Mouse (Mus musculus): ENCODE data around the gene Unc13b. TPM values are rescaled to one million over a fixed set of nuclear protein-coding genes. Genes with fewer than 3 reads are reported as not detected.

Unc13b gene
- polyA plus RNA-seq, 1 experiment, result 17.4 TPM

DNA sequence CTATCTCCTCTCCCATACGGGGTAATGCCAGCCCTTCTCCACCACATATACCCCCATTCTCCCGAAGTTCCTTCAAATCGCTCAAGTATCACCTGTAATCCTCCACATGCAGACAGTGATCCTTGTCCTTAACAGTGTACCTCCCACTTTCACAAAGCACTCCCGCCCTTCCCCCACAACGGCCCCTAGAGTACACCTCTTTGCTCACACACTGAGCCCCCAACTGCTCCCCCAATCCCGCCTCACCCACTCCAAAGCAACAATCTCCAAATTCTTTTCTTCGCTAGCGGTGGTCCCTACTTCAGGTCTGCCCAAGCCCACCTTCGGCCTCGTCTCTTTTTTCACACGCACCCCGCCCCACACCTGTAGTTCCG, 13.5 kb upstream of the Unc13b start:
- TF ChIP-seq CTCF (IDR thresholded peaks at IDR 0.05; ENCODE audit: control insufficient read depth, insufficient read depth, insufficient replicate concordance, low read depth, low read length) (no peak), POLR2A (IDR thresholded peaks at IDR 0.05; ENCODE audit: control insufficient read depth, low read depth, low read length) (no peak)
- peak overlapping the region; percentile 84 for H3K4me3 ChIP-seq (ENCODE audit: control insufficient read depth, low read depth, low read length)
- H3K27me3 ChIP-seq (ENCODE audit: control insufficient read depth, insufficient read depth, low read length), result peaks cover 6% of the 10 kb centered on the region
- peak overlapping the region; percentile 18 for H3K27ac ChIP-seq (ENCODE audit: control insufficient read depth, insufficient read depth, low read depth, low read length)
- no peaks in the 10 kb centered on the region for H3K36me3 ChIP-seq (ENCODE audit: control insufficient read depth, insufficient read depth, low read length)
- peaks cover 16% of the 10 kb centered on the region for H3K4me1 ChIP-seq (ENCODE audit: control insufficient read depth, insufficient read depth, low read length)

GRCm38 (mm10) chr4:43045659-43046302, 13.0 kb upstream of the Unc13b start, which contains the start of gene Fam214b:
TSS of gene Fam214b (minus strand) at chr4:43046220.
- TF ChIP-seq POLR2A (IDR thresholded peaks at IDR 0.05; ENCODE audit: control insufficient read depth, low read depth, low read length) (peak; percentile 43; the same call in 1 of the 2 replicates), CTCF (IDR thresholded peaks at IDR 0.05; ENCODE audit: control insufficient read depth, insufficient read depth, insufficient replicate concordance, low read depth, low read length) (no peak)
- H3K27me3 ChIP-seq (ENCODE audit: control insufficient read depth, insufficient read depth, low read length), result peaks cover 6% of the 10 kb centered on the region
- H3K4me1 ChIP-seq (ENCODE audit: control insufficient read depth, insufficient read depth, low read length), result peaks cover 13% of the 10 kb centered on the region
- peak within 1 kb of the TSS; percentile 84 for H3K4me3 ChIP-seq (ENCODE audit: control insufficient read depth, low read depth, low read length)
- peak within 1 kb of the TSS; percentile 55 for H3K27ac ChIP-seq (ENCODE audit: control insufficient read depth, insufficient read depth, low read depth, low read length)
- H3K36me3 ChIP-seq (ENCODE audit: control insufficient read depth, insufficient read depth, low read length), result no peaks in the 10 kb centered on the region

DNA sequence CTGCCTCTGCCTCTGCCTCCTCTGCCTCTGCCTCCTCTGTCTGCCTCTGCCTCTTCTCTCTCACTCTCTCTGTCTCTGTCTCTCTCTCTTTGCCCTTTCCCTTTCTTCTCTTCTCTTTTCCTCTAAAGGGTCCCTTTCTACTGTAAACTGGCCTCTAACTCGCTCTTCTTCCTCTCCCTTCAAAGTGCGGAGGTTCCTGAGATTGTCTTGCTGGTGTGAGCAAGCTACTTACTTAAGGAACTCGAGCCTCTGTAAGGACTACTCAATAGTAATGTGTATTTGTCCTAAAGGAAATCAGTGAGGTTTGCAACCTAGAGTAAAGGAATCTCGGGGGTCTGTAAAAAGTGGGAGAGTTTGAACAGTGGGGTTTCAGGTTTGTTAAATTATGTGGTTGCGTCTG, 12.1 kb upstream of the Unc13b start:
- peaks cover 6% of the 10 kb centered on the region for H3K27me3 ChIP-seq (ENCODE audit: control insufficient read depth, insufficient read depth, low read length)
- TF ChIP-seq CTCF (IDR thresholded peaks at IDR 0.05; ENCODE audit: control insufficient read depth, insufficient read depth, insufficient replicate concordance, low read depth, low read length) (no peak), POLR2A (IDR thresholded peaks at IDR 0.05; ENCODE audit: control insufficient read depth, low read depth, low read length) (no peak)
- H3K4me1 ChIP-seq (ENCODE audit: control insufficient read depth, insufficient read depth, low read length), result peaks cover 13% of the 10 kb centered on the region
- no peaks in the 10 kb centered on the region for H3K36me3 ChIP-seq (ENCODE audit: control insufficient read depth, insufficient read depth, low read length)
- peak overlapping the region; percentile 10 for H3K27ac ChIP-seq (ENCODE audit: control insufficient read depth, insufficient read depth, low read depth, low read length)
- H3K4me3 ChIP-seq (ENCODE audit: control insufficient read depth, low read depth, low read length), result peak overlapping the region; percentile 84

- no peak; the same call in 1 of the 2 replicates for TF ChIP-seq CTCF (IDR thresholded peaks at IDR 0.05; ENCODE audit: control insufficient read depth, insufficient read depth, insufficient replicate concordance, low read depth, low read length)
- no peak for TF ChIP-seq POLR2A (IDR thresholded peaks at IDR 0.05; ENCODE audit: control insufficient read depth, low read depth, low read length)
- H3K4me3 ChIP-seq (ENCODE audit: control insufficient read depth, low read depth, low read length), result peak overlapping the region; percentile 29; the same call in 1 of the 2 replicates
- H3K36me3 ChIP-seq (ENCODE audit: control insufficient read depth, insufficient read depth, low read length), result no peaks in the 10 kb centered on the region
- H3K27ac ChIP-seq (ENCODE audit: control insufficient read depth, insufficient read depth, low read depth, low read length), result no peak overlapping the region
- H3K27me3 ChIP-seq (ENCODE audit: control insufficient read depth, insufficient read depth, low read length), result peaks cover 6% of the 10 kb centered on the region
- H3K4me1 ChIP-seq (ENCODE audit: control insufficient read depth, insufficient read depth, low read length), result peaks cover 13% of the 10 kb centered on the region
Measured at GRCm38 (mm10) chr4:43047231-43047630, 11.5 kb upstream of the Unc13b start.

GRCm38 (mm10) chr4:43052627-43053026, 6.1 kb upstream of the Unc13b start:
- Histone ChIP-seq H3K27ac (ENCODE audit: control insufficient read depth, insufficient read depth, low read depth, low read length) (no peak overlapping the region), H3K4me1 (ENCODE audit: control insufficient read depth, insufficient read depth, low read length) (peaks cover 4% of the 10 kb centered on the region; the same call in 1 of the 2 replicates), H3K4me3 (ENCODE audit: control insufficient read depth, low read depth, low read length) (no peak overlapping the region), H3K27me3 (ENCODE audit: control insufficient read depth, insufficient read depth, low read length) (no peaks in the 10 kb centered on the region), H3K36me3 (ENCODE audit: control insufficient read depth, insufficient read depth, low read length) (no peaks in the 10 kb centered on the region)
- TF ChIP-seq CTCF (IDR thresholded peaks at IDR 0.05; ENCODE audit: control insufficient read depth, insufficient read depth, insufficient replicate concordance, low read depth, low read length) (peak; percentile 19; the same call in 1 of the 2 replicates), POLR2A (IDR thresholded peaks at IDR 0.05; ENCODE audit: control insufficient read depth, low read depth, low read length) (no peak)

DNA sequence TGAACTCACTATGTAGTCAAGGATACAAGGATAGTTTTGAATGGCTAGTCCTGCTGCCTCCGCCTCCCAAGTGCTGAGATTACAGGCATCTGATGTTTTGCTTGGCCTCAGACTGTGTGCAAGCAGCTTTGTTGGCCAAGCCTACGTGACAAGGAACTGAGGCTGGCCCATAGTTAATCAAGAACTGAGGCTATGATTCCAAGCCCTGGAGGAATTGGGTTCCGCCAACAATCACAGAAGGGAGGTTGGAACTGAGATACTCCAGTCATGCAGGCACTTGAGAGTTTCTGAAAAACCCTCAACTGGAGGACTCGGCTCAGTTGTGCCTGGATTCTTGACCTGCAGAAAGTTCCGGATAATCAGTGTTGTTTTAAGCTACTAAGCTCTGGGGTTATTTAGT, 1.1 kb upstream of the Unc13b start:
- peaks cover 7% of the 10 kb centered on the region for H3K4me1 ChIP-seq (ENCODE audit: control insufficient read depth, insufficient read depth, low read length)
- H3K36me3 ChIP-seq (ENCODE audit: control insufficient read depth, insufficient read depth, low read length), result no peaks in the 10 kb centered on the region
- H3K27me3 ChIP-seq (ENCODE audit: control insufficient read depth, insufficient read depth, low read length), result no peaks in the 10 kb centered on the region
- no peak overlapping the region for H3K27ac ChIP-seq (ENCODE audit: control insufficient read depth, insufficient read depth, low read depth, low read length)
- no peak for TF ChIP-seq POLR2A (IDR thresholded peaks at IDR 0.05; ENCODE audit: control insufficient read depth, low read depth, low read length)
- TF ChIP-seq CTCF (IDR thresholded peaks at IDR 0.05; ENCODE audit: control insufficient read depth, insufficient read depth, insufficient replicate concordance, low read depth, low read length), result no peak
- no peak overlapping the region for H3K4me3 ChIP-seq (ENCODE audit: control insufficient read depth, low read depth, low read length)

DNA sequence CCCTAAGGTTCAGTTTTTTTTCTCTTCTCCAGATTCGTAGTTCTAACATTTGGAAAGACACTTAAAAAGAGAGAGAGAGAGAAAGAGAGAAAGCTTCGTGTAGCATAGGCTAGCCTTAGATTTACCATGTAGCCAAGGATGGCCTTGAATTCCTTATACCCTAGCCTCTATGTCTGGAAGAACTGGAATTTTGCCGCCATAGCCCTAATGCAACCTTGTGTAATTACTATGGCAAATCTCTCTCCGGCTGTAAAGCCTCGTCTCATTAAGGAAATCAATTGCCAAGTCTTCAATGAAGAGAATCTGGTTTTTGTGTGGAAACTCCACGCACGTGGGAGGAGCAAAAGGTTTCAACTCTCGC, 381 bp upstream of the Unc13b start:
- Histone ChIP-seq H3K4me1 (ENCODE audit: control insufficient read depth, insufficient read depth, low read length) (peaks cover 7% of the 10 kb centered on the region), H3K36me3 (ENCODE audit: control insufficient read depth, insufficient read depth, low read length) (no peaks in the 10 kb centered on the region), H3K4me3 (ENCODE audit: control insufficient read depth, low read depth, low read length) (peak overlapping the region; percentile 97), H3K27me3 (ENCODE audit: control insufficient read depth, insufficient read depth, low read length) (no peaks in the 10 kb centered on the region), H3K27ac (ENCODE audit: control insufficient read depth, insufficient read depth, low read depth, low read length) (peak overlapping the region; percentile 71; the same call in 1 of the 2 replicates)
- TF ChIP-seq POLR2A (IDR thresholded peaks at IDR 0.05; ENCODE audit: control insufficient read depth, low read depth, low read length) (no peak), CTCF (IDR thresholded peaks at IDR 0.05; ENCODE audit: control insufficient read depth, insufficient read depth, insufficient replicate concordance, low read depth, low read length) (no peak)

Measured in testis, adult 2 months (tissue).